Mouse (Mus musculus) MEL (cell line): ENCODE results near the gene Gtsf1. TPM values are rescaled to one million over a fixed set of nuclear protein-coding genes. Genes with fewer than 3 reads are reported as not detected.

Experiments used
- DNase-seq: peaks from one replicate; pipeline ENCODE4 v3.0.0; 2011; ENCODE audit warnings: low read depth, low spot score
- H3K27ac ChIP-seq: 2 replicates; pipeline ENCODE4 v1.5.1; 2012; ENCODE audit warnings: low read depth, mild to moderate bottlenecking, control low read depth, low read length, moderate library complexity; ENCODE audit not compliant: control insufficient read depth
- H3K27me3 ChIP-seq, 2 experiments: fragments of 150-350 bp in 1 of 2; sonication (generic) in 1 of 2; 2 replicates each; pipeline ENCODE4 v1.6.1; 2012; ENCODE audit warnings: low read length in 2 of 2, mild to moderate bottlenecking in 2 of 2, improper control_type of control experiment in 1 of 2, moderate library complexity in 1 of 2; ENCODE audit not compliant: insufficient read depth in 2 of 2, control insufficient read depth in 1 of 2
- H3K36me3 ChIP-seq, 2 experiments: 2 replicates each; pipeline ENCODE4 v1.6.1; 2012 to 2014; ENCODE audit warnings: low read length in 2 of 2, improper control_type of control experiment in 1 of 2, inconsistent platforms in 1 of 2, mild to moderate bottlenecking in 1 of 2; ENCODE audit not compliant: insufficient read depth in 2 of 2, control insufficient read depth in 1 of 2
- H3K4me1 ChIP-seq, 2 experiments: fragments of 150-350 bp in 1 of 2; sonication (generic) in 1 of 2; 2 replicates each; pipeline ENCODE4 v1.6.1; 2012; ENCODE audit warnings: low read length in 2 of 2, improper control_type of control experiment in 1 of 2, mild to moderate bottlenecking in 1 of 2; ENCODE audit not compliant: insufficient read depth in 2 of 2, control insufficient read depth in 1 of 2
- H3K4me3 ChIP-seq, 2 experiments: fragments of 150-350 bp in 1 of 2; sonication (generic) in 1 of 2; 2 replicates each; pipeline ENCODE4 v1.5.1; 2012; ENCODE audit warnings: low read depth in 2 of 2, low read length in 2 of 2, mild to moderate bottlenecking in 2 of 2, moderate library complexity in 2 of 2, control low read depth in 1 of 2, improper control_type of control experiment in 1 of 2; ENCODE audit not compliant: control insufficient read depth in 1 of 2, insufficient read depth in 1 of 2
- H3K79me2 ChIP-seq: 2 replicates; pipeline ENCODE4 v1.6.1; 2012; ENCODE audit warnings: mild to moderate bottlenecking, low read length, moderate library complexity; ENCODE audit not compliant: control insufficient read depth, poor library complexity, insufficient read depth
- H3K9ac ChIP-seq: 2 replicates; pipeline ENCODE4 v1.6.1; 2012; ENCODE audit warnings: low read depth, mild to moderate bottlenecking, control low read depth, low read length, moderate library complexity; ENCODE audit not compliant: control insufficient read depth, poor library complexity, severe bottlenecking
- H3K9me3 ChIP-seq: fragments of 150-350 bp; sonication (generic); replicated peaks from 2 replicates; pipeline ENCODE4 v1.6.1; 2012; ENCODE audit warnings: mild to moderate bottlenecking, low read length, improper control_type of control experiment, moderate library complexity; ENCODE audit not compliant: insufficient read depth
- BHLHE40 ChIP-seq: IDR thresholded peaks from 2 replicates; pipeline ENCODE4 v1.6.1; 2012; ENCODE audit warnings: low read depth, mild to moderate bottlenecking, inconsistent platforms, low read length, improper control_type of control experiment, borderline replicate concordance
- ELF1 ChIP-seq: IDR thresholded peaks from 2 replicates; pipeline ENCODE4 v1.6.1; 2014; ENCODE audit warnings: low read depth, mild to moderate bottlenecking, inconsistent platforms, low read length, improper control_type of control experiment, moderate library complexity
- EP300 ChIP-seq, 2 experiments: IDR thresholded peaks; 2 replicates each; pipeline ENCODE4 v1.6.1; 2011; ENCODE audit warnings: improper control_type of control experiment in 2 of 2, low read length in 2 of 2, low read depth in 1 of 2, mild to moderate bottlenecking in 1 of 2
- ETS1 ChIP-seq: IDR thresholded peaks from 2 replicates; pipeline ENCODE4 v1.6.1; 2012; ENCODE audit warnings: low read depth, mild to moderate bottlenecking, inconsistent platforms, low read length, improper control_type of control experiment, moderate library complexity
- HCFC1 ChIP-seq: IDR thresholded peaks from 2 replicates; pipeline ENCODE4 v1.6.1; 2012; ENCODE audit warnings: low read depth, mild to moderate bottlenecking, inconsistent platforms, low read length, improper control_type of control experiment, moderate library complexity
- JUND ChIP-seq: IDR thresholded peaks from 2 replicates; pipeline ENCODE4 v1.6.1; 2011; ENCODE audit warnings: low read depth, mild to moderate bottlenecking, improper control_type of control experiment, low read length
- KAT2A ChIP-seq: conservative IDR thresholded peaks from 2 replicates; pipeline ENCODE4 v1.6.1; 2012; ENCODE audit warnings: low read depth, low read length, improper control_type of control experiment, inconsistent platforms
- MAFK ChIP-seq: IDR thresholded peaks from 2 replicates; pipeline ENCODE4 v1.6.1; 2011; ENCODE audit warnings: low read depth, mild to moderate bottlenecking, low read length, improper control_type of control experiment, borderline replicate concordance
- MAX ChIP-seq: IDR thresholded peaks from 2 replicates; pipeline ENCODE4 v1.6.1; 2011; ENCODE audit warnings: low read length, improper control_type of control experiment
- MEF2A ChIP-seq: IDR thresholded peaks from 2 replicates; pipeline ENCODE4 v1.6.1; 2014; ENCODE audit warnings: low read depth, mild to moderate bottlenecking, inconsistent platforms, low read length, improper control_type of control experiment; ENCODE audit not compliant: poor library complexity, insufficient replicate concordance, severe bottlenecking; ENCODE audit errors: extremely low read depth
- MYB ChIP-seq: IDR thresholded peaks from 2 replicates; pipeline ENCODE4 v1.6.1; 2011; ENCODE audit warnings: mild to moderate bottlenecking, low read depth, low read length, improper control_type of control experiment
- NELFE ChIP-seq: IDR thresholded peaks from 2 replicates; pipeline ENCODE4 v1.6.1; 2011; ENCODE audit warnings: low read depth, low read length, improper control_type of control experiment
- NRF1 ChIP-seq: IDR thresholded peaks from 2 replicates; pipeline ENCODE4 v1.6.1; 2014; ENCODE audit warnings: low read depth, mild to moderate bottlenecking, inconsistent platforms, low read length, improper control_type of control experiment, moderate library complexity; ENCODE audit not compliant: poor library complexity, insufficient read depth, severe bottlenecking
- POLR2AphosphoS2 ChIP-seq: IDR thresholded peaks from 2 replicates; pipeline ENCODE4 v1.6.1; 2011; ENCODE audit warnings: low read length, improper control_type of control experiment
- POLR2AphosphoS5 ChIP-seq: IDR thresholded peaks from 2 replicates; pipeline ENCODE4 v1.6.1; 2012; ENCODE audit warnings: low read depth, borderline replicate concordance, mild to moderate bottlenecking, inconsistent platforms, low read length, moderate library complexity, mixed read lengths
- RCOR1 ChIP-seq: IDR thresholded peaks from 2 replicates; pipeline ENCODE4 v1.6.1; 2012; ENCODE audit warnings: low read depth, mild to moderate bottlenecking, inconsistent platforms, low read length, improper control_type of control experiment
- SIN3A ChIP-seq: IDR thresholded peaks from 2 replicates; pipeline ENCODE4 v1.6.1; 2012; ENCODE audit warnings: low read length, improper control_type of control experiment, inconsistent platforms
- SMC3 ChIP-seq: IDR thresholded peaks from 2 replicates; pipeline ENCODE4 v1.6.1; 2011; ENCODE audit warnings: low read depth, low read length, improper control_type of control experiment
- TBP ChIP-seq: IDR thresholded peaks from 2 replicates; pipeline ENCODE4 v1.8.0; 2011; ENCODE audit warnings: low read depth, low read length, improper control_type of control experiment
- TCF12 ChIP-seq: IDR thresholded peaks from 2 replicates; pipeline ENCODE4 v1.6.1; 2014; ENCODE audit warnings: low read depth, mild to moderate bottlenecking, inconsistent platforms, low read length, improper control_type of control experiment, moderate library complexity
- UBTF ChIP-seq: IDR thresholded peaks from 2 replicates; pipeline ENCODE4 v1.6.1; 2012; ENCODE audit warnings: low read depth, mild to moderate bottlenecking, inconsistent platforms, low read length, improper control_type of control experiment, moderate library complexity, borderline replicate concordance; ENCODE audit not compliant: insufficient read depth
- ZC3H11A ChIP-seq: IDR thresholded peaks from 2 replicates; pipeline ENCODE4 v1.6.1; 2012; ENCODE audit warnings: low read depth, mild to moderate bottlenecking, inconsistent platforms, low read length, improper control_type of control experiment
- ZKSCAN1 ChIP-seq: IDR thresholded peaks from 2 replicates; pipeline ENCODE4 v1.6.1; 2012; ENCODE audit warnings: low read depth, mild to moderate bottlenecking, inconsistent platforms, low read length, improper control_type of control experiment, moderate library complexity
- ZMIZ1 ChIP-seq: IDR thresholded peaks from 2 replicates; pipeline ENCODE4 v1.6.1; 2012; ENCODE audit warnings: low read depth, mild to moderate bottlenecking, inconsistent platforms, low read length, improper control_type of control experiment, moderate library complexity
- polyA plus RNA-seq, 2 experiments: library from polyadenylated mRNA; stranded (reverse) in 1 of 2; unstranded in 1 of 2; fragments of >175 nt in 1 of 2; fragments of >200 nt in 1 of 2; gene quantifications; 2 replicates each; pipeline versions ENCODE4 v1.2.1 to v1.2.4; 2012; ENCODE audit warnings: low replicate concordance in 2 of 2, low read depth in 1 of 2; ENCODE audit not compliant: insufficient read length in 2 of 2, insufficient read depth in 1 of 2, missing spikeins in 1 of 2
- total RNA-seq: library from RNA; depleted of rRNA; stranded (reverse); fragments of 300-350 nt; gene quantifications from 2 replicates; pipeline ENCODE4 v1.2.3, GENCODE M21; 2012; rRNA removed

Gene Gtsf1
- total RNA-seq = 0.15 TPM in 1 of 2 replicates, not detected in the other
- polyA plus RNA-seq = not detected

DNA sequence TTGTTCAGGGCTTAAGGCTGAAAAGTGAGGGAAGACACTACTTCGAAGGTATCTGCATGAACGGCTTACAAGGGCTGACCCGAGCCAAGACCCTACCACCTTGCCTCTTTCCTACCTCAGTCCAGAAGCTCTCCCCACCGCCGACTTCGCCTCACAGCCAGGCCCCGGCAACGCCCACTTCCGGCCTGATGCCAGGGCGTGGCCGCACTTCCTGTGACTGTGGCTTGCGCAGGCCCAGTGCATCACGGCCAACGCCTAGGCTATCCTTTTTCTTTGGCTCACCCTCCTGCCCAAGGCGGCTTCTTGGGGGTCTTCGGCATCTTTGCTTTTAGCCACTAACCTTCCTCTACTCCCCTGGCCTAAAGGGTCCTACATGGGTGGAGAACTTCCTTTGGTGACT lies at the start of gene Gtsf1:
Gene Gtsf1 (minus strand): TSS at position 230 of the 400 bp plus-strand sequence.
- Histone ChIP-seq H3K9me3 (no peaks in the 10 kb centered on the region), H3K4me1 (peaks cover 0 to 3% of the 10 kb centered on the region in 2 experiments; a peak in 1 of 4 replicates), H3K4me3 (no peak within 1 kb of the TSS), H3K27ac (no peak within 1 kb of the TSS), H3K79me2 (no peaks in the 10 kb centered on the region), H3K36me3 (no peaks in the 10 kb centered on the region), H3K9ac (no peak within 1 kb of the TSS), H3K27me3 (peaks cover 0 to 2% of the 10 kb centered on the region in 2 experiments; a peak in 1 of 4 replicates)
- TF ChIP-seq TBP = no peak
- no peak for TF ChIP-seq JUND
- TF ChIP-seq NRF1 = no peak
- no peak for TF ChIP-seq MAFK
- TF ChIP-seq MEF2A = no peak
- no peak for TF ChIP-seq ZMIZ1
- no peak for TF ChIP-seq SIN3A
- no peak for TF ChIP-seq ZC3H11A
- TF ChIP-seq SMC3 = no peak
- TF ChIP-seq ETS1 = no peak
- no peak for TF ChIP-seq BHLHE40
- TF ChIP-seq RCOR1 = no peak
- TF ChIP-seq TCF12 = no peak
- no peak for TF ChIP-seq ZKSCAN1
- no peak for TF ChIP-seq MAX
- no peak for TF ChIP-seq ELF1
- TF ChIP-seq POLR2AphosphoS2 = no peak
- TF ChIP-seq KAT2A = no peak
- TF ChIP-seq EP300 (IDR thresholded peaks at IDR 0.05; ENCODE audit: low read depth in 1 of 2, low read length in 2 of 2) = no peak
- DNase-seq = no peak

DNA sequence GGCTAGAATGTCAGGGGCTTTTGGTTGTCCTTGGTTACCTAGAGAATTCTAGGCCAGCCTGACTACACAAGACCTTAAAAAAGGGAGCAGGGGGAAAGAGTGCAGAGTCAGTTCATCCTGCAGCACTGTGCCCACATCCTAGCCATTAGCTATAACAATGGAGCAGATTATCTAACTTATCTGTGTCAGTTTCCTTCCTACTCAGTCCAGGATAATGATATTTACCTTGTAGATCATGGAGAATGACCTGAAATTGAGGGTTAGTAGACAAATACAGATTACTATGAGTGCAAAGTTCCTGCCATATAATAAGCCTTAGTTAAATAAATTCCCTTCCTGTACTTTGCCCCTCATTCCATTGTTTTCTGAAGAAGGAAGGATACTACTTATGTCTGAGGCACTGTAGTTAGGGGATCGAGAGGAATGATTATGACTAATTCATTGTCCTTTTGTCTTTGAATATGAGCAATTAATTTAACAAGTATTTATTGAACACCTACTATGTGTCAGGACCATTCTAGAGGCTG lies 48.9 kb upstream of the Gtsf1 start:
- H3K4me3 ChIP-seq = no peak overlapping the region
- H3K27ac ChIP-seq = no peak overlapping the region
- H3K9ac ChIP-seq = no peak overlapping the region
- no peaks in the 10 kb centered on the region; a peak in 1 of 4 replicates for H3K36me3 ChIP-seq
- H3K27me3 ChIP-seq = no peaks in the 10 kb centered on the region
- no peak for DNase-seq
- no peaks in the 10 kb centered on the region for H3K79me2 ChIP-seq
- no peak for TF ChIP-seq POLR2AphosphoS5
- TF ChIP-seq UBTF = no peak
- TF ChIP-seq JUND = no peak
- no peak for TF ChIP-seq TBP
- TF ChIP-seq NELFE = no peak
- no peak for TF ChIP-seq SIN3A
- no peak for TF ChIP-seq MYB
- no peak for TF ChIP-seq POLR2AphosphoS2
- TF ChIP-seq HCFC1 = no peak
- TF ChIP-seq MEF2A = no peak
- H3K4me1 ChIP-seq = no peaks in the 10 kb centered on the region
- no peaks in the 10 kb centered on the region for H3K9me3 ChIP-seq
